ENCODE assay signal across 26 mouse cellular contexts in the genomic region with DNA sequence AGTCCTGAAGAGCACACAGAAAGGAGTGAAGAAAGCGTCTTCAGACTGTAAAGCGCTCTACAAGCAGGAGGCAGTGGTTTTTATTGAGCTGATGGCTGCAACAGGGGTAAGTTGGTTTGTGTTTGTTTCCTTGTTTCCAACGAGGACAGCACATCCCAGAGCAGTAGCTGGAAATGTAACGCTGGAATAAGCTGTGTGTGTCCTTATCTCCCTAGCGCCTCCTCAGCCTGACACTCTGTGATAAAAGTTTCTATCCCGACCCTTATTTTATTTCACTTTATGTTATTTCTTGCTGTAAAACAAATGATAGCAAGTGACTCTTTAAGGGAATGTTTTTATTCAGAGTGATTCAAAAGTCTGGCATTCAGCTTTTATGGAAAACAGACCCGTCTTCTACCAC. TPM values are rescaled to one million over a fixed set of nuclear protein-coding genes. Genes with fewer than 3 reads are reported as not detected.
DNase-seq lines count a peak whose midpoint lies in the region; ATAC-seq and TF ChIP-seq lines count a peak whose summit lies in the region.
"Had no signal": no experiment of that assay in that cellular context is flagged by ENCODE, and none has a peak within 500 bp of the region (broad histone marks: within the 10 kb centered on the region; RNA-seq: fewer than 3 reads in every experiment).

No protein-coding gene starts in this region.

- no peak for TF ChIP-seq POLR2A in MEL (IDR thresholded peaks at IDR 0.05; ENCODE audit: control insufficient read depth in 1 of 2, insufficient read depth in 1 of 2, low read depth in 1 of 2, low read length in 2 of 2, poor library complexity in 1 of 2)

- H3K4me1 ChIP-seq in intestine, embryonic 14.5 days (replicated peaks; ENCODE audit: control insufficient read depth, insufficient read depth, low read length): peaks cover 4% of the 10 kb centered on the region; the same call in 1 of the 2 replicates
- no peaks in the 10 kb centered on the region for H3K4me1 ChIP-seq in intestine, postnatal 0 days (replicated peaks; ENCODE audit: control insufficient read depth, insufficient read depth, low read length)
- peaks cover 8 to 40% of the 10 kb centered on the region in 2 experiments for H3K4me1 ChIP-seq in MEL (ENCODE audit: control insufficient read depth in 1 of 2, insufficient read depth in 2 of 2, low read length in 2 of 2)
- H3K4me1 ChIP-seq: embryonic facial prominence, embryonic 12.5 days; forebrain, embryonic 12.5 days had no signal

- H3K27ac ChIP-seq in intestine, embryonic 14.5 days (ENCODE audit: low read depth): 0 out of 2 replicates have a peak overlapping the region, but pooled peaks have one; percentile 47
- H3K27ac ChIP-seq in intestine, postnatal 0 days (ENCODE audit: low read depth, low read length): no peak overlapping the region
- H3K27ac ChIP-seq in MEL (ENCODE audit: control insufficient read depth, low read depth, low read length): no peak overlapping the region
- H3K27ac ChIP-seq: embryonic facial prominence, embryonic 10.5 days; embryonic facial prominence, embryonic 12.5 days; forebrain, embryonic 10.5 days; forebrain, embryonic 12.5 days had no signal

- H3K4me3 ChIP-seq in intestine, embryonic 14.5 days (ENCODE audit: low read depth, low read length): no peak overlapping the region
- H3K4me3 ChIP-seq in intestine, postnatal 0 days (ENCODE audit: low read depth, low read length): no peak overlapping the region
- no peak overlapping the region for H3K4me3 ChIP-seq in MEL (ENCODE audit: control insufficient read depth in 1 of 2, insufficient read depth in 1 of 2, low read depth in 2 of 2, low read length in 2 of 2)
- H3K4me3 ChIP-seq: embryonic facial prominence, embryonic 10.5 days; embryonic facial prominence, embryonic 12.5 days; forebrain, embryonic 10.5 days; forebrain, embryonic 12.5 days had no signal

- no peaks in the 10 kb centered on the region for H3K36me3 ChIP-seq in intestine, embryonic 14.5 days (ENCODE audit: control insufficient read depth, insufficient read depth, low read length)
- H3K36me3 ChIP-seq in intestine, postnatal 0 days (ENCODE audit: control insufficient read depth, insufficient read depth): no peaks in the 10 kb centered on the region
- peaks cover 0 to 30% of the 10 kb centered on the region in 2 experiments; a peak in 2 of 4 replicates for H3K36me3 ChIP-seq in MEL (ENCODE audit: control insufficient read depth in 1 of 2, insufficient read depth in 2 of 2, low read length in 2 of 2)
- H3K36me3 ChIP-seq: embryonic facial prominence, embryonic 10.5 days; embryonic facial prominence, embryonic 12.5 days; forebrain, embryonic 10.5 days; forebrain, embryonic 12.5 days; G1E had no signal

- WGBS in intestine, embryonic 14.5 days: 41% methylated on average over 7 of the region's 7 CpGs
- WGBS in intestine, postnatal 0 days: 43% methylated on average over 7 of the region's 7 CpGs

- H3K27me3 ChIP-seq in intestine, embryonic 14.5 days (replicated peaks; ENCODE audit: control insufficient read depth, insufficient read depth, low read length): no peaks in the 10 kb centered on the region
- H3K27me3 ChIP-seq in intestine, postnatal 0 days (replicated peaks; ENCODE audit: control insufficient read depth, insufficient read depth, low read length): no peaks in the 10 kb centered on the region
- H3K27me3 ChIP-seq in MEL (ENCODE audit: control insufficient read depth in 1 of 2, insufficient read depth in 2 of 2, low read length in 2 of 2): peaks cover 0 to 2% of the 10 kb centered on the region in 2 experiments; a peak in 2 of 4 replicates
- H3K27me3 ChIP-seq: embryonic facial prominence, embryonic 12.5 days had no signal

- DNase-seq in intestine, embryonic 14.5 days (ENCODE audit: low spot score): no peak
- peak; percentile 28 for DNase-seq in MEL (ENCODE audit: low read depth, low spot score)
- no peak for DNase-seq in cerebellum, adult 9-11 months
- DNase-seq in spleen, postnatal 14 days (ENCODE audit: low spot score in 2 of 2): no peak
- DNase-seq: adrenal gland, adult 2 months; adrenal gland, postnatal 10 days; adrenal gland, postnatal 25 days; B cell, adult 2 months; cerebellum, adult 11 months; cerebellum, adult 2 months; cerebellum, adult 9-10 months; cerebellum, postnatal 14 days; cerebellum, postnatal 36 days had no signal

- no peak for ATAC-seq in intestine, embryonic 14.5 days (replicated peaks; ENCODE audit: low FRiP score, low TSS enrichment, low read depth)
- no peak for ATAC-seq in intestine, postnatal 0 days
- ATAC-seq in erythroid progenitor cell, adult 5-6 weeks (replicated peaks; ENCODE audit: low FRiP score, poor library complexity, severe bottlenecking): peak; percentile 72
- ATAC-seq in megakaryocyte-erythroid progenitor cell, adult 5-6 weeks (replicated peaks; ENCODE audit: low FRiP score, low TSS enrichment, poor library complexity, severe bottlenecking): peak; percentile 61
- ATAC-seq: CD4-positive, CD25-positive, alpha-beta regulatory T cell, adult 4 months; forebrain, embryonic 14.5 days; forebrain, embryonic 16.5 days had no signal

- H3K9me3 ChIP-seq in intestine, embryonic 14.5 days (ENCODE audit: control insufficient read depth, low read length): no peaks in the 10 kb centered on the region
- H3K9me3 ChIP-seq in intestine, postnatal 0 days (ENCODE audit: control insufficient read depth): no peaks in the 10 kb centered on the region
- H3K9me3 ChIP-seq in MEL (replicated peaks; ENCODE audit: insufficient read depth, low read length): no peaks in the 10 kb centered on the region
- H3K9me3 ChIP-seq: embryonic facial prominence, embryonic 10.5 days; embryonic facial prominence, embryonic 12.5 days; forebrain, embryonic 10.5 days; forebrain, embryonic 12.5 days; G1E had no signal

- H3K79me2 ChIP-seq in MEL (ENCODE audit: control insufficient read depth, insufficient read depth, low read length, poor library complexity): no peaks in the 10 kb centered on the region

- no peak overlapping the region for H3K9ac ChIP-seq in intestine, embryonic 14.5 days (ENCODE audit: low read length)
- no peak overlapping the region for H3K9ac ChIP-seq in intestine, postnatal 0 days (ENCODE audit: low read depth, low read length)
- H3K9ac ChIP-seq in MEL (ENCODE audit: control insufficient read depth, low read depth, low read length, poor library complexity, severe bottlenecking): no peak overlapping the region
- H3K9ac ChIP-seq: embryonic facial prominence, embryonic 12.5 days; forebrain, embryonic 12.5 days had no signal

- no peak for TF ChIP-seq CTCF in intestine, postnatal 0 days (IDR thresholded peaks at IDR 0.05; ENCODE audit: low read depth)
- TF ChIP-seq CTCF in MEL (IDR thresholded peaks at IDR 0.05 in 2 of 3, conservative IDR thresholded peaks at IDR 0.05 in 1 of 3; ENCODE audit: control insufficient read depth in 1 of 3, insufficient read depth in 1 of 3, low read depth in 2 of 3, low read length in 3 of 3, poor library complexity in 1 of 3, severe bottlenecking in 1 of 3): no peak

- H3K4me2 ChIP-seq in intestine, embryonic 14.5 days (ENCODE audit: low read length): no peak overlapping the region
- no peak overlapping the region for H3K4me2 ChIP-seq in intestine, postnatal 0 days (replicated peaks; ENCODE audit: low read depth)
- H3K4me2 ChIP-seq: embryonic facial prominence, embryonic 12.5 days; forebrain, embryonic 12.5 days had no signal

- peak; percentile 61; a peak in 3 of 4 replicates for TF ChIP-seq EP300 in MEL (IDR thresholded peaks at IDR 0.05; ENCODE audit: low read depth in 1 of 2, low read length in 2 of 2)

- TF ChIP-seq RAD21 in MEL (IDR thresholded peaks at IDR 0.05; ENCODE audit: low read depth, low read length): no peak

TF ChIP-seq in MEL, 35 proteins besides CTCF, POLR2A, EP300 and RAD21:
- TF ChIP-seq RCOR1 (IDR thresholded peaks at IDR 0.05; ENCODE audit: low read depth, low read length): peak; percentile 41; the same call in 1 of the 2 replicates
- TF ChIP-seq MYB (IDR thresholded peaks at IDR 0.05; ENCODE audit: low read depth, low read length): no peak
- TF ChIP-seq MAX (IDR thresholded peaks at IDR 0.05; ENCODE audit: low read length): no peak
- TF ChIP-seq TCF12 (IDR thresholded peaks at IDR 0.05; ENCODE audit: low read depth, low read length): peak; percentile 86
- TF ChIP-seq TAL1 (IDR thresholded peaks at IDR 0.05; ENCODE audit: low read length): peak; percentile 55
- peak; percentile 82 for TF ChIP-seq GATA1 (IDR thresholded peaks at IDR 0.05; ENCODE audit: low read depth, low read length)

RNA-seq across cellular contexts. Expression of a gene that starts 11.3 kb away (rescaled TPM):
- 1.1 and 2.2 TPM in 2 replicates for polyA plus RNA-seq in intestine, embryonic 14.5 days (2014; fragmentation: Nextera tagmentation; extraction: Ambion mirVana)
- 0.26 and 0.55 TPM in 2 replicates for polyA plus RNA-seq in intestine, postnatal 0 days (2015; fragmentation: Nextera tagmentation; extraction: Ambion mirVana)
- total RNA-seq in MEL (2012; rRNA removed): not detected in 2 replicates
- polyA plus RNA-seq in MEL (2012; ENCODE audit: insufficient read depth in 1 of 2, insufficient read length in 2 of 2, low read depth in 1 of 2, low replicate concordance in 2 of 2, missing spikeins in 1 of 2): not detected
- not detected in 2 replicates for total RNA-seq in erythroid progenitor cell, adult 5-6 weeks (2015; ENCODE audit: low replicate concordance)
- total RNA-seq in erythroid progenitor cell, adult 5-6 weeks (2017; ENCODE audit: low replicate concordance): not detected in 2 replicates
- 1.3 and 2.7 TPM in 2 replicates for total RNA-seq in megakaryocyte-erythroid progenitor cell, adult 5-6 weeks (2014; fragmentation: Nextera tagmentation)
- total RNA-seq in megakaryocyte-erythroid progenitor cell, adult 5-6 weeks (2017): 2.7 and 3.2 TPM in 2 replicates
- total RNA-seq: CH12.LX, G1E had no signal
- polyA plus RNA-seq: CD4-positive, CD25-positive, alpha-beta regulatory T cell, adult 4 months; cortical plate, adult 2 months; forebrain, embryonic 12.5 days; forebrain, embryonic 14.5 days; forebrain, embryonic 16.5 days; G1E had no signal

Comparison
In these comparisons a context has a peak if more than half of its experiments do, and no peak if none do; other contexts are left out.
1. ATAC-seq: peak in erythroid progenitor cell, adult 5-6 weeks (single experiment) and megakaryocyte-erythroid progenitor cell, adult 5-6 weeks (single experiment); none in intestine, embryonic 14.5 days (single experiment) and intestine, postnatal 0 days (single experiment).